Mouse (Mus musculus) brain, embryonic 18.5 days (tissue): ENCODE measurements around the gene Pigw.
A peak's percentile ranks its signal among the peaks of the same experiment; 100 is the strongest.
"Not testable (repeated sequence)": the region's sequence is repeated elsewhere in the genome, so short reads cannot be mapped to it uniquely, and the experiment has no call there.

ENCODE experiments used
- DNase-seq: peaks from one replicate; pipeline ENCODE4 v3.0.0-alpha.2; 2012; ENCODE audit warnings: low read depth, low spot score

The Pigw gene

GRCm38 (mm10) chr11:84880465-84880961 is 428 bp upstream of the Pigw start:
- DNase-seq, result no peak

- DNase-seq, result no peak
Measured at GRCm38 (mm10) chr11:84879007-84879771, 896 bp downstream of the Pigw start.

- not testable (repeated sequence) for DNase-seq
Measured at GRCm38 (mm10) chr11:84876020-84876419, 4.1 kb downstream of the Pigw start.

GRCm38 (mm10) chr11:84873042-84873833 is 6.8 kb downstream of the Pigw start:
- DNase-seq, result no peak

GRCm38 (mm10) chr11:84871548-84872069 is 8.5 kb downstream of the Pigw start:
- DNase-seq, result no peak

- peak; percentile 10 for DNase-seq
Measured at GRCm38 (mm10) chr11:84871046-84871445, 9.0 kb downstream of the Pigw start.

GRCm38 (mm10) chr11:84870337-84871043 is 9.6 kb downstream of the Pigw start, which contains the start of gene Ggnbp2:
Gene Ggnbp2, minus strand, starts transcription at chr11:84870817.
- DNase-seq, result peak; percentile 83

- DNase-seq, result peak; percentile 91
Measured at GRCm38 (mm10) chr11:84869537-84870232, 10.4 kb downstream of the Pigw start.

GRCm38 (mm10) chr11:84868786-84869259 is 11.3 kb downstream of the Pigw start:
- no peak for DNase-seq

- no peak for DNase-seq
Measured at GRCm38 (mm10) chr11:84867586-84867985, 12.5 kb downstream of the Pigw start.

GRCm38 (mm10) chr11:84865268-84865667 is 14.8 kb downstream of the Pigw start:
- no peak for DNase-seq

- DNase-seq, result no peak
Measured at GRCm38 (mm10) chr11:84855285-84855684, 24.8 kb downstream of the Pigw start.

GRCm38 (mm10) chr11:84847475-84848090 is 32.5 kb downstream of the Pigw start:
- DNase-seq, result no peak

GRCm38 (mm10) chr11:84846741-84847474 is 33.2 kb downstream of the Pigw start:
- no peak for DNase-seq

- DNase-seq, result no peak
Measured at GRCm38 (mm10) chr11:84839330-84839729, 40.8 kb downstream of the Pigw start.

- DNase-seq, result not testable (repeated sequence)
Measured at GRCm38 (mm10) chr11:84829495-84829894, 50.6 kb downstream of the Pigw start.

GRCm38 (mm10) chr11:84828516-84829399 is 51.3 kb downstream of the Pigw start, which contains the start of gene Dhrs11:
Gene Dhrs11, minus strand, starts transcription at chr11:84828994.
- DNase-seq, result no peak

- DNase-seq, result no peak
Measured at GRCm38 (mm10) chr11:84827901-84828503, 52.1 kb downstream of the Pigw start.
